Mouse (Mus musculus) heart, embryonic 14.5 days (tissue): ENCODE measurements at regions not wholly inside any gene's neighbourhood (a gene's known extent, or its start where the extent isn't known, plus 50 kb on each side); places are given as distances from the start of the nearest gene placed in this dataset.

Experiments used
- ATAC-seq: fragments of 200-750 bp; cut with Nextera tagmentation; 2 replicates; pipeline ENCODE4 v1.8.0; 2017; ENCODE audit warnings: low read depth, moderate TSS enrichment; ENCODE audit not compliant: insufficient number of reproducible peaks, insufficient read depth, low FRiP score
- H3K27ac ChIP-seq, 2 experiments: fragments of 200-500 bp in 1 of 2; fragments of 300-500 bp in 1 of 2; sonication (generic) in 1 of 2; replicated peaks in 1 of 2; 2 replicates each; pipeline ENCODE4 v1.5.1; 2012 to 2014; ENCODE audit warnings: low read depth in 2 of 2, low read length in 2 of 2, control low read depth in 1 of 2, mild to moderate bottlenecking in 1 of 2, mixed read lengths in 1 of 2; ENCODE audit not compliant: control insufficient read depth in 1 of 2, insufficient read depth in 1 of 2
- H3K27me3 ChIP-seq: fragments of 300-500 bp; sonication (generic); 2 replicates; pipeline ENCODE4 v1.6.1; 2014; ENCODE audit warnings: mild to moderate bottlenecking, low read length, control low read depth; ENCODE audit not compliant: control insufficient read depth, insufficient read depth
- H3K36me3 ChIP-seq: fragments of 300-500 bp; sonication (generic); 2 replicates; pipeline ENCODE4 v1.6.1; 2014; ENCODE audit warnings: mild to moderate bottlenecking, control low read depth, low read length, mixed read lengths; ENCODE audit not compliant: control insufficient read depth, insufficient read depth
- H3K4me1 ChIP-seq, 2 experiments: fragments of 200-500 bp in 1 of 2; fragments of 300-500 bp in 1 of 2; sonication (generic) in 1 of 2; 2 replicates each; pipeline ENCODE4 v1.6.1; 2012 to 2014; ENCODE audit warnings: low read length in 2 of 2, control low read depth in 1 of 2, mixed read lengths in 1 of 2; ENCODE audit not compliant: control insufficient read depth in 2 of 2, insufficient read depth in 2 of 2
- H3K4me2 ChIP-seq: fragments of 300-500 bp; sonication (generic); 2 replicates; pipeline ENCODE4 v1.6.1; 2014; ENCODE audit warnings: mild to moderate bottlenecking, low read length
- H3K4me3 ChIP-seq, 2 experiments: fragments of 200-500 bp in 1 of 2; fragments of 300-500 bp in 1 of 2; sonication (generic) in 1 of 2; 2 replicates each; pipeline ENCODE4 v1.5.1; 2012 to 2014; ENCODE audit warnings: low read length in 2 of 2, mild to moderate bottlenecking in 2 of 2, control low read depth in 1 of 2, low read depth in 1 of 2, moderate library complexity in 1 of 2; ENCODE audit not compliant: control insufficient read depth in 1 of 2, insufficient read depth in 1 of 2
- H3K9ac ChIP-seq: fragments of 300-500 bp; sonication (generic); 2 replicates; pipeline ENCODE4 v1.6.1; 2014; ENCODE audit warnings: mild to moderate bottlenecking, low read length
- H3K9me3 ChIP-seq: fragments of 300-500 bp; sonication (generic); 2 replicates; pipeline ENCODE4 v1.6.1; 2016; ENCODE audit warnings: low read length, control low read depth; ENCODE audit not compliant: control insufficient read depth
- WGBS: fragments of 180-500 bp; shearing (Covaris S2); extraction: QIAGEN DNeasy Blood & Tissue Kit; methylation state at CpG from one replicate; pipeline ENCODE4 v1.1.7; 2014; 5-methylcytosine and 5-hydroxymethylcytosine counted together

DNA sequence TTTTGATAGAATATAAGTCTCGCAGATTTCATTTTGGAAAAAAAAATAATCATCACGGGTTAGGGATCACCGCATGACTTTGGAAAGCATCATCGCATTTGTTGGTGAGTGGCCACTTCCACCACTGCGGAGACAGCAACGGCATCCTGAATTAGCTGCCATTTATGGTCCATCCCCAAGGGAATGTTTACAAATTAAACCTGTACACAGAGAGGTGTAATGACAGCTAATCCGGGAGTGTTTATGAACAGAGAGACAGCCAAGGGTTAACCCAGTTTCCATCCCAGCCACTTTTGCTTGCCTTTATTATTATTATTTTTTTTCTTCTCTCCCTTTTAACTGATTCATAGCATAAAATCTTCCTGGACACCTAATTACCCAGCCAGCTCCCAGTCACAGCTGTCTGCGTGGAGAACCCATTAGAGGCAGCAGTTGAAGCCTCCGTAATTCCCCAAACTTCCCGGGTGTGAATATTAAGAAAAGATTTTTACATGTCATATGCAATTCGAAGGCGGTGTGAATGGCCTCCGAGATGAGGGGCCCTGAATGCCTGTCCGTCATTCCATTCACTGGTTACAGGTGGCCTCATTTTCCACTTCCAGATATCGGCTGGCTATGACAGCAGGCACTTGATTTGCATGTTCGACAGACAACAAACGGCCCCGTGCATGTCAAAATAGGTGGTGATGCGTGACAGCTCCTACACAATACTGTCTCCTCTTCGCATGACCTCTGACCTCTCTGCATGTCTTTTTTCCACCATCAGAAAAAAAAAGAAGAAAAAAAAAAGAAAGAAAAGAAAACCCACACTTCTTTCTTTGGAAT is 323.7 kb upstream of the Adamts16 start:
- Histone ChIP-seq H3K36me3 (no peaks in the 10 kb centered on the region), H3K9ac (no peak overlapping the region), H3K27me3 (no peaks in the 10 kb centered on the region), H3K4me2 (peak overlapping the region; percentile 19; the same call in 1 of the 2 replicates), H3K27ac (no peak overlapping the region), H3K4me1 (peaks cover 2 to 4% of the 10 kb centered on the region in 2 experiments; a peak in 1 of 4 replicates), H3K9me3 (no peaks in the 10 kb centered on the region), H3K4me3 (no peak overlapping the region)
- ATAC-seq, result no peak
- WGBS, result 63% methylated on average over 20 of the region's 20 CpGs

DNA sequence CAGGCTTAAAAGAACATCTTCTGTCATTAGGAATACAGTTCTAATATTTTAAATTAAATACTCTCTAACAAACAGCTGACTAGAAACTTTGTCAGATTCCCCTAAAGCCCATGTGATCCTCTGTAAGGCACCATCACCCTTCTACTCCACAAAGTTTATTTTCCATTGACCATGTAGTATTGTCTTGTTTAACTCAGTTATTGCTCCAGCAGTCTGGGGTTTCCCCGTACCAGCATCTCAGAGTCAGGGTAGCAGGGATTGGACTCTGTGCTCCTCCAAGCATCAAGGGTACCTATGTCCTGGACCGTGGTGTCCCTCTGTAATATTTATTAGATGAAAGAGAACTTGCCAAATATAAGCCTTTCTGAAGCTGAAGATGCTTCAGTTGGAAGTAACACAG is 322.4 kb upstream of the Adamts16 start:
- Histone ChIP-seq H3K4me1 (peaks cover 2 to 4% of the 10 kb centered on the region in 2 experiments; a peak in 1 of 4 replicates), H3K27ac (no peak overlapping the region), H3K4me2 (no peak overlapping the region), H3K4me3 (no peak overlapping the region), H3K9ac (no peak overlapping the region), H3K27me3 (no peaks in the 10 kb centered on the region), H3K36me3 (no peaks in the 10 kb centered on the region), H3K9me3 (no peaks in the 10 kb centered on the region)
- 77% methylated on average over 2 of the region's 2 CpGs for WGBS
- no peak for ATAC-seq

DNA sequence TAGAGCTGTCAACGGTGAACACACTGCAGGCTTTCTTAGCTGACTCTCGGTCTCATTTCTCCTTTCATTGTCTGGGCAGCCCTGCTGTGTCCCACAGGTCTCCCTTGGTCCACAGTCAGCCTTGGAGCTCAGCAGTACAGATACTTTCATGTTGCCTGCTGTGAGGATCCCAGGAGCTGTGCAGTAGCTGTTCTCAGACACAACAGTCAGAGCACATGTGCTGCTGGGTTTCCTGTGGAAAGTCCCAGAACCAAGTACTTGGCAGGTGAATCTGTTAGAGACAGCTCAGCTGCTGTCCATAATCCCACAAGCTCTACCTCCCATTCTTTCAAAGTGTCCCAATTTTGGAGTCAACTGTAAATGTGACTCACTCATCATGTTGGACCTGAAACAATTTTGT is 321.3 kb upstream of the Adamts16 start:
- no peaks in the 10 kb centered on the region for H3K36me3 ChIP-seq
- no peak for ATAC-seq
- H3K4me1 ChIP-seq, result peaks cover 6% of the 10 kb centered on the region in 2 experiments; a peak in 3 of 4 replicates
- no peak overlapping the region for H3K4me2 ChIP-seq
- no peak overlapping the region for H3K27ac ChIP-seq
- H3K9me3 ChIP-seq, result no peaks in the 10 kb centered on the region
- H3K4me3 ChIP-seq, result no peak overlapping the region
- WGBS, result 42% methylated on average over 2 of the region's 2 CpGs
- H3K27me3 ChIP-seq, result no peaks in the 10 kb centered on the region
- H3K9ac ChIP-seq, result no peak overlapping the region

DNA sequence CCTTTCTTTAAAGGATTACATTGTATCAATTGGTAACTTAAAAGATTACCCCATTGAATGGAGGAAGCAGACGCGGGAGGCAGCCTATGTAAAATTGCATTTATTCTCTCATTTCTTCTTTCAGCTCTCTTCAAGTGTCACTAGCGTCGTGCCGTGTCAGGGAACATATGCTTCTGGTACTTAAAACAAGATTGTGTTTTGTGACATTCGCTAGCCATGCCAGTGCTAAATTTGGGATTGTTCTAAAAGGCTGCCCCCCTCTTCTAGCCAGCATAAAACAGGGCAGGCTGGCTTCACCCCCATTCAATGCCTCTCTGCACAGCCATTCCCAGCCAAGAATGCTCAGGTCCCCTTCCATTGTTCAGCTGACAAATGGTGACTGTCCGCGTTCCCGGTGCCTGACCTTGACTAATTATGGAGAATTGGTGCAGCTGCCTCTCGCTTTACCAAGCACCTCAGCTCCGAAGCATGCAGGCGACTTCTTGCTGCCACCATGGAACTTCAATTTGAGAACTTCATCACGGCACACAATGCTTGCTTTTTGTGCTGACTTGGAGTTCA is 316.8 kb upstream of the Adamts16 start:
- Histone ChIP-seq H3K4me1 (peaks cover 4 to 5% of the 10 kb centered on the region in 2 experiments; a peak in 3 of 4 replicates), H3K4me3 (no peak overlapping the region), H3K9me3 (no peaks in the 10 kb centered on the region), H3K27ac (no peak overlapping the region), H3K4me2 (peak overlapping the region; percentile 32), H3K27me3 (no peaks in the 10 kb centered on the region), H3K36me3 (no peaks in the 10 kb centered on the region), H3K9ac (no peak overlapping the region)
- WGBS, result 53% methylated on average over 13 of the region's 13 CpGs
- ATAC-seq, result no peak

DNA sequence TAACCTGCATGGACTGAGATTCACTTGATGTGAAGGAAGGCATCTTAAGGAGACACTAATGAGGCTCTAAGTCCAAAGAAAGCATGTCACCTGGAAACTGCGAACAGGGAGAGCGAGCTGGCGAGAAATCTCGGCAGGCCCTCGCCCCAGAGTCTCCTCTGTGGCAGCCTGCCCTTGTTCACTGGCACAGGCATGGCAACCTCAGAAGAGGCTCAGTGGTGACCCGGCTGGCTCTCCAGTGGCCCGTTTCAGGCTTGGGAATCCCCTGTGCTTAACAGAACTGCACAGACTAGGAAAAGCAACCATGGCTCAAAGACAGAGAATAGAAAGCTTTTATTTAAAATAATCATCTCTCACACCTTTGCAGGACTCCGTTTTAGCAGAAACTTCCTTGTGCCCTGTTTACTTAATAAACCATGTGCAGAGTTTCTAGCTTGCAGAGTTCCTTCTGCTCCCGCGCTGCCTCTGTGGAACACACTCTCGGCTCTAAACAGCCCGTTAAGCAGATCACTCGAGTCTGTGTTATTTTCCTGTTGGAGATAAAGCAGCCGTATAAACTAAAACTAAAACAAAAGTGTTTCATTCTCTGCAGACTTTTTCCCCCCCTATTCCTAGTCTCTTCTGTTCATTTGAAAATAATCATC is 316.2 kb upstream of the Adamts16 start:
- Histone ChIP-seq H3K4me2 (peak overlapping the region; percentile 32), H3K4me1 (peaks cover 4 to 5% of the 10 kb centered on the region in 2 experiments; a peak in 3 of 4 replicates), H3K36me3 (no peaks in the 10 kb centered on the region), H3K4me3 (no peak overlapping the region), H3K27me3 (no peaks in the 10 kb centered on the region), H3K9ac (no peak overlapping the region), H3K27ac (no peak overlapping the region), H3K9me3 (no peaks in the 10 kb centered on the region)
- WGBS, result 54% methylated on average over 14 of the region's 14 CpGs
- no peak for ATAC-seq

DNA sequence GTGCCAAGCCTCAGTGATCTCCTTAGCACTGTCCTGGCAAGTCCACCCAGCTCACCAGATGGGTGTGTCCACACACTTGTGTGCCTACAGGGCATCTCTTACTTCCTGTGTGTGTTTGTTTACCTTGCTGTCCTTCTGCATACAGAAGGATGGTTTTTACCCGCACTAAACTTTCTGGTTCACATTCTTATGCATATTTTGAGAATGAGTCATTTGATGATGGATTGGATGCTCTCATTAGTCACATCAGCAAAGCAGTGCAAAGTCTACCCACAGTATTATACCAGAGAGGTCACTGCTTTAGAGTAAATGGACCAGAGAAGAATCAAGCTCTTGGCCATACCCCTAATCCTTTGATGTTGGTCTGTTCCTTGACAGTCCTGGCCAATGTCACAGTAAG is 308.5 kb upstream of the Adamts16 start:
- no peaks in the 10 kb centered on the region for H3K9me3 ChIP-seq
- no peaks in the 10 kb centered on the region for H3K4me1 ChIP-seq
- H3K4me2 ChIP-seq, result no peak overlapping the region
- no peak overlapping the region for H3K27ac ChIP-seq
- H3K4me3 ChIP-seq, result no peak overlapping the region
- ATAC-seq, result no peak
- no peaks in the 10 kb centered on the region for H3K36me3 ChIP-seq
- no peak overlapping the region for H3K9ac ChIP-seq
- no peaks in the 10 kb centered on the region for H3K27me3 ChIP-seq
- 55% methylated on average over 1 of the region's 1 CpGs for WGBS

DNA sequence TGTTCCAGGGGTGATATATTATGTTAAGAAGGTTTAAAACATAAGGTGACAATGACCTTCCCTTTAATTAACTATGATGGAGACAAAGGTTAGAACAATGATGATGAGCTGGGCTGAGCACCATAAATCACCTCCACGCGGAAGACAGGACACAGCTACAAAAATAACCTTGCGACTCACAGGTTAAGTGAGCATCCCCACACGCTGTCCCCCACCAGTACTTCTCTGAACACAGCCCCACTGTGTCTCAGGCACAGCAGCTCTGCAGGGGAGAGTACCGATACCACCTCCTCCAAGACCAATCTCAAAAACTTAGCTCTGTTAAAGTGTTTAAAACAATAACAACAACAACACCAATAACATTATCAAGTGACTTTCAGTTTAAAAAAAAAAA is 307.7 kb upstream of the Adamts16 start:
- no peaks in the 10 kb centered on the region for H3K4me1 ChIP-seq
- no peaks in the 10 kb centered on the region for H3K36me3 ChIP-seq
- 57% methylated on average over 5 of the region's 5 CpGs for WGBS

More for the DNA sequence above, 307.7 kb upstream of the Adamts16 start:
- no peak overlapping the region for H3K4me3 ChIP-seq
- no peak overlapping the region for H3K27ac ChIP-seq
- H3K9ac ChIP-seq, result no peak overlapping the region
- H3K9me3 ChIP-seq, result no peaks in the 10 kb centered on the region
- H3K27me3 ChIP-seq, result no peaks in the 10 kb centered on the region
- H3K4me2 ChIP-seq, result no peak overlapping the region
- ATAC-seq, result no peak
